Mouse (Mus musculus) forebrain, postnatal 0 days (tissue): ENCODE results near the gene Mvb12a. TPM values are rescaled to one million over a fixed set of nuclear protein-coding genes. Genes with fewer than 3 reads are reported as not detected.
"Not testable (repeated sequence)": the region's sequence is repeated elsewhere in the genome, so short reads cannot be mapped to it uniquely, and the experiment has no call there.

ENCODE experiments used
- ATAC-seq: fragments of 200-750 bp; cut with Nextera tagmentation; 2 replicates; pipeline ENCODE4 v1.8.0; 2017; ENCODE audit warnings: mild to moderate bottlenecking, moderate library complexity
- DNase-seq: peaks from one replicate; pipeline ENCODE4 v3.0.0-alpha.2; 2015
- H3K27ac ChIP-seq: fragments of 300-500 bp; sonication (generic); 2 replicates; pipeline ENCODE4 v1.5.1; 2014; ENCODE audit warnings: low read depth, mild to moderate bottlenecking, antibody characterized with exemption, low read length, moderate library complexity, mixed read lengths
- H3K27me3 ChIP-seq: fragments of 300-500 bp; sonication (generic); 2 replicates; pipeline ENCODE4 v1.6.1; 2014; ENCODE audit warnings: mild to moderate bottlenecking, low read length, mixed read lengths; ENCODE audit not compliant: insufficient read depth
- H3K36me3 ChIP-seq: fragments of 300-500 bp; sonication (generic); 2 replicates; pipeline ENCODE4 v1.6.1; 2014; ENCODE audit warnings: mild to moderate bottlenecking, moderate library complexity; ENCODE audit not compliant: insufficient read depth
- H3K4me1 ChIP-seq: fragments of 300-500 bp; sonication (generic); 2 replicates; pipeline ENCODE4 v1.6.1; 2014; ENCODE audit warnings: antibody characterized with exemption; ENCODE audit not compliant: insufficient read depth
- H3K4me2 ChIP-seq: fragments of 300-500 bp; sonication (generic); 2 replicates; pipeline ENCODE4 v1.6.1; 2014; ENCODE audit warnings: low read depth, mild to moderate bottlenecking, moderate library complexity
- H3K4me3 ChIP-seq: fragments of 300-500 bp; sonication (generic); 2 replicates; pipeline ENCODE4 v1.5.1; 2014; ENCODE audit warnings: low read depth, low read length, mixed read lengths
- H3K9ac ChIP-seq: fragments of 300-500 bp; sonication (generic); 2 replicates; pipeline ENCODE4 v1.6.1; 2014; ENCODE audit warnings: mild to moderate bottlenecking
- H3K9me3 ChIP-seq: fragments of 300-500 bp; sonication (generic); 2 replicates; pipeline ENCODE4 v1.6.1; 2016; ENCODE audit warnings: low read length
- CTCF ChIP-seq: sonication (generic); IDR thresholded peaks from 2 replicates; pipeline ENCODE4 v1.5.1; 2016; ENCODE audit warnings: antibody characterized with exemption, control low read depth, low read depth
- WGBS: fragments of 180-500 bp; shearing (Covaris S2); extraction: QIAGEN DNeasy Blood & Tissue Kit; methylation state at CpG from one replicate; pipeline ENCODE4 v1.1.7; 2014; 5-methylcytosine and 5-hydroxymethylcytosine counted together
- polyA plus RNA-seq: library from polyadenylated mRNA; unstranded; fragments of >200 nt; fragmentation: Nextera tagmentation; extraction: Ambion mirVana; gene quantifications from 2 replicates; pipeline ENCODE4 v1.2.1, GENCODE M21; 2015
- total RNA-seq: library from RNA; depleted of rRNA; stranded (reverse); fragments of >200 nt; gene quantifications from 2 replicates; pipeline ENCODE4 v1.2.3, GENCODE M21; 2014

Mvb12a gene
- total and polyA plus RNA-seq, 2 experiments from 2014 or later = 70.5 to 73.4 TPM

- Histone ChIP-seq H3K4me3 (no peak overlapping the region), H3K9me3 (no peaks in the 10 kb centered on the region), H3K27ac (no peak overlapping the region), H3K9ac (no peak overlapping the region), H3K4me2 (no peak overlapping the region), H3K27me3 (peaks cover 7% of the 10 kb centered on the region), H3K36me3 (no peaks in the 10 kb centered on the region), H3K4me1 (no peaks in the 10 kb centered on the region)
- DNase-seq = no peak
- whole genome bisulfite sequencing = 79% methylated on average over 14 of the region's 15 CpGs
- no peak for TF ChIP-seq CTCF
- no peak for ATAC-seq
Measured at GRCm38 (mm10) chr8:71513018-71513754, 29.5 kb upstream of the Mvb12a start.

GRCm38 (mm10) chr8:71515043-71515442 is 27.7 kb upstream of the Mvb12a start:
- Histone ChIP-seq H3K36me3 (no peaks in the 10 kb centered on the region), H3K4me2 (no peak overlapping the region), H3K4me3 (no peak overlapping the region), H3K27me3 (no peaks in the 10 kb centered on the region; the same call in 1 of the 2 replicates), H3K9me3 (no peaks in the 10 kb centered on the region), H3K4me1 (no peaks in the 10 kb centered on the region), H3K27ac (no peak overlapping the region), H3K9ac (no peak overlapping the region)
- no peak for ATAC-seq
- no peak for TF ChIP-seq CTCF
- 75% methylated on average over 5 of the region's 5 CpGs for WGBS
- no peak for DNase-seq

GRCm38 (mm10) chr8:71516786-71517185 is 25.9 kb upstream of the Mvb12a start:
- TF ChIP-seq CTCF = no peak
- H3K27me3 ChIP-seq = no peaks in the 10 kb centered on the region; the same call in none of the 2 replicates
- no peak for DNase-seq
- H3K4me3 ChIP-seq = no peak overlapping the region
- H3K9me3 ChIP-seq = no peaks in the 10 kb centered on the region
- no peaks in the 10 kb centered on the region for H3K36me3 ChIP-seq
- WGBS = 42% methylated on average over 6 of the region's 6 CpGs
- H3K4me1 ChIP-seq = no peaks in the 10 kb centered on the region
- ATAC-seq = no peak
- H3K4me2 ChIP-seq = no peak overlapping the region
- no peak overlapping the region for H3K27ac ChIP-seq
- H3K9ac ChIP-seq = no peak overlapping the region

- 40% methylated on average over 8 of the region's 10 CpGs for whole genome bisulfite sequencing
- not testable (repeated sequence) for H3K27me3 ChIP-seq, H3K9ac ChIP-seq, H3K4me2 ChIP-seq, H3K4me3 ChIP-seq, H3K9me3 ChIP-seq, H3K27ac ChIP-seq, H3K4me1 ChIP-seq, H3K36me3 ChIP-seq
- peak; percentile 63 for TF ChIP-seq CTCF
- ATAC-seq = peak; percentile 38; the same call in 1 of the 2 replicates
- DNase-seq = peak; percentile 73
Measured at GRCm38 (mm10) chr8:71519037-71519825, 23.5 kb upstream of the Mvb12a start.

- no peaks in the 10 kb centered on the region for H3K4me1 ChIP-seq
- DNase-seq (peak; percentile 90), ATAC-seq (peak; percentile 92)
- no peak overlapping the region for H3K9ac ChIP-seq
- no peaks in the 10 kb centered on the region for H3K9me3 ChIP-seq
- WGBS = 4% methylated on average over 17 of the region's 17 CpGs
- no peak overlapping the region for H3K4me3 ChIP-seq
- H3K27me3 ChIP-seq = peaks cover 23% of the 10 kb centered on the region
- no peak overlapping the region for H3K27ac ChIP-seq
- H3K36me3 ChIP-seq = no peaks in the 10 kb centered on the region
- peak; percentile 91 for TF ChIP-seq CTCF
- 0 out of 2 replicates have a peak overlapping the region, but pooled peaks have one; percentile 8 for H3K4me2 ChIP-seq
Measured at GRCm38 (mm10) chr8:71521634-71522033, 21.1 kb upstream of the Mvb12a start.

- no peak for TF ChIP-seq CTCF
- Histone ChIP-seq H3K27ac (no peak within 1 kb of the TSS), H3K9me3 (no peaks in the 10 kb centered on the region), H3K36me3 (no peaks in the 10 kb centered on the region), H3K4me2 (no peak within 1 kb of the TSS), H3K9ac (no peak within 1 kb of the TSS), H3K27me3 (peaks cover 27% of the 10 kb centered on the region), H3K4me3 (no peak within 1 kb of the TSS), H3K4me1 (no peaks in the 10 kb centered on the region)
- WGBS = 9% methylated on average over 46 of the region's 46 CpGs
- ATAC-seq (no peak), DNase-seq (no peak)
Measured at GRCm38 (mm10) chr8:71525226-71526050, 17.3 kb upstream of the Mvb12a start, which contains the start of gene Ccdc194. Ccdc194 (minus strand) TSS chr8:71525711.
